Mouse (Mus musculus) embryonic facial prominence, embryonic 15.5 days (tissue): Measurements from ENCODE around the gene Acot11. TPM values are rescaled to one million over a fixed set of nuclear protein-coding genes. Genes with fewer than 3 reads are reported as not detected.

Experiments used
- ATAC-seq: fragments of 200-750 bp; cut with Nextera tagmentation; 2 replicates; pipeline ENCODE4 v1.8.0; 2017; ENCODE audit warnings: low read depth, moderate TSS enrichment; ENCODE audit not compliant: insufficient number of reproducible peaks, low FRiP score, low TSS enrichment
- H3K27ac ChIP-seq: fragments of 300-500 bp; sonication (generic); replicated peaks from 2 replicates; pipeline ENCODE4 v1.5.1; 2015; ENCODE audit warnings: mild to moderate bottlenecking, inconsistent platforms
- H3K27me3 ChIP-seq: fragments of 300-500 bp; sonication (generic); 2 replicates; pipeline ENCODE4 v1.6.1; 2015; ENCODE audit warnings: inconsistent platforms
- H3K36me3 ChIP-seq: fragments of 300-500 bp; sonication (generic); 2 replicates; pipeline ENCODE4 v1.6.1; 2015; ENCODE audit warnings: mild to moderate bottlenecking, inconsistent platforms
- H3K4me1 ChIP-seq: fragments of 300-500 bp; sonication (generic); 2 replicates; pipeline ENCODE4 v1.6.1; 2015; ENCODE audit warnings: inconsistent platforms
- H3K4me2 ChIP-seq: fragments of 300-500 bp; sonication (generic); replicated peaks from 2 replicates; pipeline ENCODE4 v1.6.1; 2015; ENCODE audit warnings: mild to moderate bottlenecking, inconsistent platforms
- H3K4me3 ChIP-seq: fragments of 300-500 bp; sonication (generic); replicated peaks from 2 replicates; pipeline ENCODE4 v1.5.1; 2015; ENCODE audit warnings: mild to moderate bottlenecking, inconsistent platforms
- H3K9ac ChIP-seq: fragments of 300-500 bp; sonication (generic); 2 replicates; pipeline ENCODE4 v1.6.1; 2015; ENCODE audit warnings: inconsistent platforms
- H3K9me3 ChIP-seq: fragments of 300-500 bp; sonication (generic); replicated peaks from 2 replicates; pipeline ENCODE4 v1.6.1; 2016; ENCODE audit warnings: inconsistent platforms
- WGBS: fragments of 180-500 bp; shearing (Covaris S2); methylation state at CpG from one replicate; pipeline ENCODE4 v1.1.7; 2015; 5-methylcytosine and 5-hydroxymethylcytosine counted together
- polyA plus RNA-seq: library from polyadenylated mRNA; unstranded; fragments of >200 nt; fragmentation: Nextera tagmentation; extraction: Ambion mirVana; gene quantifications from 2 replicates; pipeline ENCODE4 v1.2.1, GENCODE M21; 2015

Gene Acot11
- polyA plus RNA-seq, 1 experiment from 2014 or later, result 3.0 TPM

- peak overlapping the region; percentile 100 for H3K27ac ChIP-seq
- WGBS, result 0% methylated on average over 16 of the region's 18 CpGs
- H3K27me3 ChIP-seq, result no peaks in the 10 kb centered on the region
- H3K9ac ChIP-seq, result no peak overlapping the region
- no peaks in the 10 kb centered on the region for H3K36me3 ChIP-seq
- peak overlapping the region; percentile 99 for H3K4me2 ChIP-seq
- H3K4me1 ChIP-seq, result peaks cover 57% of the 10 kb centered on the region
- H3K4me3 ChIP-seq, result peak overlapping the region; percentile 28
- no peaks in the 10 kb centered on the region for H3K9me3 ChIP-seq
- no peak for ATAC-seq
These were observed 33.2 kb upstream of the Acot11 start for GRCm38 (mm10) chr4:106837964-106838363.

GRCm38 (mm10) chr4:106837425-106837824, 32.6 kb upstream of the Acot11 start:
- H3K4me2 ChIP-seq, result peak overlapping the region; percentile 99
- no peak for ATAC-seq
- H3K9ac ChIP-seq, result no peak overlapping the region
- 11% methylated on average over 9 of the region's 9 CpGs for WGBS
- H3K4me1 ChIP-seq, result peaks cover 52% of the 10 kb centered on the region
- 0 out of 2 replicates have a peak overlapping the region, but pooled peaks have one; percentile 100 for H3K27ac ChIP-seq
- H3K4me3 ChIP-seq, result peak overlapping the region; percentile 28
- no peaks in the 10 kb centered on the region for H3K36me3 ChIP-seq
- no peaks in the 10 kb centered on the region for H3K9me3 ChIP-seq
- no peaks in the 10 kb centered on the region for H3K27me3 ChIP-seq

DNA sequence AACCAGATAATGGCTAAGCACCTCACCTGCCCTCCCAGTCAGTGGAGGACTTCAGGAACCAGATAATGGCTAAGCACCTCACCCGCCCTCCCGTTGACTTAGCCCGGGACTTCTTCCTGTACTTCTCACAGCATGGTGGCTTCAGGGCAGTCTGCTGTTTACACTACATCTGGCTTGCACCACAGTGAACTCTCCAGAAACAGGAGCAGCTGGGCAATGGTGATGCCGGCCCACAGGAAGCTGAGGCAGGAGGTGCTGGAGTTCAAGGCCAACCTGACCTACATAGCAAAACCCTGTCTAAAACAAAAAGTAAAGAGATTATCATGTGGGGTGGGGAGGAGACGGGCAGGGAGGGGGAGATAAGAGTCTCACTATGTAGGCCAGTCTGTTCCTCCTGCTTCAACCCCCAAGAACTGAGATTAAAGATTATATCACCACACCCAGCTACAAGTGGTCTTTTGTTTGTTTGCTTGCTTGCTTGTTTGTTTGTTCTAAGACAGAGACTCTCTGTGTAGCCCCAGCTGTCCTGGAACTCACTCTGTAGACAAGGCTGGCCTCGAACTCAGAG, 25.8 kb upstream of the Acot11 start:
- WGBS, result 63% methylated on average over 6 of the region's 6 CpGs
- Histone ChIP-seq H3K9me3 (no peaks in the 10 kb centered on the region), H3K27ac (no peak overlapping the region), H3K9ac (no peak overlapping the region), H3K36me3 (no peaks in the 10 kb centered on the region), H3K27me3 (no peaks in the 10 kb centered on the region), H3K4me2 (no peak overlapping the region), H3K4me1 (peaks cover 41% of the 10 kb centered on the region), H3K4me3 (no peak overlapping the region)
- ATAC-seq, result no peak

DNA sequence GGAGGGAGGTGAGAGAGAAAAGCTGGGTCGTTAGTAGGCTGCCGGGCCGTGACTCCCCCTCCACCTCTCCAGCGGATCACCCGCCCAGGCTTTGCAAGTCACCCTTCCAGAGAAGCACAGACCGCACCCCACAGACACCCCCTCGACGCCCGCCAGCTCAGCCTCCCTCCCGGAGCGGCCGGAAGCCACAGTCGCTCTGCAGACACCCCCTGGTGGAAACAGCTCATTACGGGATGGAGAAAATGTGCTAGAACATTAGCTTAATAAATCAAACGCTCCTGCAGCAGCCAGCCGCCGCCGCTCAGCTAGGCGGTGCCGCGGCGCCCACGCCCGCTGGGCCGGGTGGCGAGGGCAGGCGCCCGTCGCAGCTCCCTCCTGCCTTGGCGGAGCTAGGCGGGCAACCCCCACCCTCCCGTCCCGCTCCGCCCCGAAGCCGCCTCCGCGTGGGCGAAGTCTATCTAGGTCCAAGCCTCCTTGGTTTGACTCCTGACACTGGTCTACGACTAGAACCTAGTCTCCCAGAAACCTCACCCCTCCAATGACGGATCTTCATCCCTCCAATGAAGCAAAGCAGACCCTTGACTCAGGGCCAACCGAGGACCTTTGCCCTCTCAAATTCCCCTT, 23.1 kb upstream of the Acot11 start:
- peak; percentile 86 for ATAC-seq
- Histone ChIP-seq H3K9ac (peak overlapping the region; percentile 21), H3K36me3 (no peaks in the 10 kb centered on the region), H3K27ac (peak overlapping the region; percentile 86), H3K4me3 (peak overlapping the region; percentile 41), H3K4me1 (peaks cover 52% of the 10 kb centered on the region), H3K9me3 (no peaks in the 10 kb centered on the region), H3K27me3 (no peaks in the 10 kb centered on the region), H3K4me2 (peak overlapping the region; percentile 57)
- under 1% methylated on average over 42 of the region's 42 CpGs for WGBS

- WGBS, result 23% methylated on average over 5 of the region's 5 CpGs
- Histone ChIP-seq H3K9me3 (no peaks in the 10 kb centered on the region), H3K9ac (no peak overlapping the region), H3K4me3 (no peak overlapping the region), H3K27ac (peak overlapping the region; percentile 72), H3K4me1 (peaks cover 52% of the 10 kb centered on the region), H3K4me2 (no peak overlapping the region), H3K36me3 (no peaks in the 10 kb centered on the region), H3K27me3 (no peaks in the 10 kb centered on the region)
- ATAC-seq, result 0 out of 2 replicates have a peak, but pooled peaks have one; percentile 20
These were observed 20.4 kb upstream of the Acot11 start for GRCm38 (mm10) chr4:106825229-106825628.

DNA sequence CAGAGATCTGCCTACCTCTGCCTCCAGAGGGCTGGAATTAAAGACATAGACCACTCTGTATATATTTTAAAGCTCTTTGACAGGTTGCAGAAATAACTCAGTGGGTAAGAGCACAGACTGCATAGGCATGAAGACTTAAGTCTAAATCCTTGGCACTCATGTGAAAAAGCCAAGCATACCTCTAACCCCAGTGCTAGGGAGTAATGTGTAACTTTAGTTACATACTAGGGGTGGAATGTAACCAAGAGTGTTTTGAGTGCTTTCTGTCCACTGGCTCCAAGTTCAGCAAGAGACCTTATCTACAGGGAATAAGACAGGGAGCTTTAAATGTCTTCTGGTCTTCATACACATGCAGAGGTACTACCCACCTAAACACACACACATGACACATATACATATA, 14.6 kb upstream of the Acot11 start:
- H3K9me3 ChIP-seq, result no peaks in the 10 kb centered on the region
- H3K27ac ChIP-seq, result no peak overlapping the region
- H3K9ac ChIP-seq, result no peak overlapping the region
- H3K36me3 ChIP-seq, result no peaks in the 10 kb centered on the region
- no peaks in the 10 kb centered on the region for H3K27me3 ChIP-seq
- peaks cover 4% of the 10 kb centered on the region for H3K4me1 ChIP-seq
- no peak for ATAC-seq
- H3K4me3 ChIP-seq, result no peak overlapping the region
- H3K4me2 ChIP-seq, result no peak overlapping the region

DNA sequence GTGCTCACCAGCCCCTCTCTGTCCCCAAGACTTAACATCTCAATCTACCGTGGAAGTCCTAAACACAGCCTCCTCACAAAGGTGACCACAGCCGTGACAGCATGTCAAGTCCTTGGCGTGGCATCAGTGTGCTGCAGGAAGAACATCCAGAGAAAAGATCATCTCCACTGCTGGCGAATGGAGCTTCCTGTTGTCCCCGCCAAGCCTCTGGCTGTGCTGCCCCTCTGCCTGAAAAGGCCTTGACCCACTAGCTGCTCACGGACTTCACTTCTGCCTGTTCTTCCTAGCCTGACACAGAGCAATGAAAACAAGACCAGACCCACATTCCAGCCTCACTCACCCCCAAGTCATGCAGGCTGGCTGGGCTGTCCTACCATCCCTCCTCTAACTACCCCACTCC, 13.5 kb upstream of the Acot11 start:
- H3K9me3 ChIP-seq, result no peaks in the 10 kb centered on the region
- ATAC-seq, result no peak
- 70% methylated on average over 6 of the region's 6 CpGs for WGBS
- no peak overlapping the region for H3K4me2 ChIP-seq
- H3K27ac ChIP-seq, result no peak overlapping the region
- no peak overlapping the region for H3K4me3 ChIP-seq
- H3K9ac ChIP-seq, result no peak overlapping the region
- no peaks in the 10 kb centered on the region for H3K27me3 ChIP-seq
- H3K4me1 ChIP-seq, result peaks cover 4% of the 10 kb centered on the region
- H3K36me3 ChIP-seq, result no peaks in the 10 kb centered on the region

DNA sequence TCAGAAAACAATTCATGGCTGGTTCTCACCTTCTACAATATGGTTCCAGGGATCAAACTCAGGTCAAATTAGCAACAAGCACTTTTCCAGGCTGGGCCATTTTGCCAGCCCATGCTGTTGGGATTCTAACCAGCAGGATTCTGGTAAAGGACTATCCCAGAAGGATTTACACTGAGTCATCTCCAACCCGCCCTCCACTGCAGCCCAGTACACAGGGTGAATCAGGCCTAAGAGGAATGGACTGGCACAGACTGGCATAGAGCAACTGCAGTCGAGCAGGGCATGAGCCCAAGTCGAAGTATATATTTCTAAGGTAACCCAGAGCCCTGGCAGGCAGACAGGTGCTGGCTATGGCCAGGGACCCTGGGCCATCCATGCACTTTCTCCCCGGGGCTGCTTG, 12.2 kb upstream of the Acot11 start:
- Histone ChIP-seq H3K36me3 (no peaks in the 10 kb centered on the region), H3K9ac (no peak overlapping the region), H3K4me3 (no peak overlapping the region), H3K4me2 (no peak overlapping the region), H3K9me3 (no peaks in the 10 kb centered on the region), H3K4me1 (peaks cover 4% of the 10 kb centered on the region), H3K27me3 (no peaks in the 10 kb centered on the region), H3K27ac (no peak overlapping the region)
- ATAC-seq, result no peak
- WGBS, result 92% methylated on average over 4 of the region's 4 CpGs

DNA sequence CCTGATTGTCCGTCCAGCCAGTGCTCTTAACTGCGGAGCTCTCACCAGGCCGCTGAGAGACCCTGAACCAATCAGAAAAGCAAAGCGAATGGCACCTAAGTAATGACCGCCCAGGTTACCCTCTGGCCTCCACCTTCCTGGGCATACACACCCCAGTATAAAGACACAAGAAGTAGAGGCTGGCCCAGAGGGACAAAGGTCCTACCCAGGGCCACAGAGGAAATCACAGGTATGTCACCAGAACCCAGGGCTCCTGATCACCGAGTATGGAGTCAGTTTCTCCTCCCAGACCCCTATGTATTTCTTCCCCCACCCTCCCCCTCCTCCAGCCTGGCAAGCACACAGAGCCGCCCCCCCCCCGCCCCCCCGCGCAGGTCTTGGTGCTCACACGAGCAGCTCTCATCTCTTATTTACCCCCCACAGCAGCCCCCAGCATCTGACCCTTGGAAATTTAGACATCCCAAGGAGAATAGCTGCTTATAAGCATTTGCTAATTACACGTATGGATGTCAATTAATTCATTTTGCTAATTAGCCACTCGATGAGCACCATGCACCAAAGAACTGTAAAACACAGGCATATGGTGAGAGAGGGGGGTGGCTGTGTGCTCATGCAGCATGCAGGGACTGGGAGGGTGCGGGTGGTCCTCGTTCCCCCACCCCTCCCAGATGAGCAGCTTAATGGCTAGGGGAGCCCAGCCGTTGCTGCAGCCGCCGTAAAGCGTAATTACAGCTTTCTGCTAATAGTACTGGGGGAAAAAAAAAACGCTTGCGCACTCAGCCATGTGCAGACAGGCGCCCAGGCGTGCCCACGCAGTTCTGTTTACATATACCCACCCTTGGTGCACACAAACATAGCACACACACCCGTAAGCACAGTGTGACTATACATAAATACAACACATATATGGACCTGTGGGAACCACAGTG, 10.9 kb upstream of the Acot11 start:
- H3K4me2 ChIP-seq, result no peak overlapping the region
- no peak overlapping the region for H3K4me3 ChIP-seq
- no peaks in the 10 kb centered on the region for H3K9me3 ChIP-seq
- H3K4me1 ChIP-seq, result peaks cover 4% of the 10 kb centered on the region
- 48% methylated on average over 25 of the region's 25 CpGs for WGBS
- H3K27ac ChIP-seq, result no peak overlapping the region
- no peaks in the 10 kb centered on the region for H3K27me3 ChIP-seq
- peak; percentile 53; the same call in 1 of the 2 replicates for ATAC-seq
- H3K36me3 ChIP-seq, result no peaks in the 10 kb centered on the region
- no peak overlapping the region for H3K9ac ChIP-seq

GRCm38 (mm10) chr4:106811162-106811561, 6.4 kb upstream of the Acot11 start:
- ATAC-seq, result no peak
- peaks cover 4% of the 10 kb centered on the region for H3K4me1 ChIP-seq
- no peak overlapping the region for H3K4me2 ChIP-seq
- WGBS, result 95% methylated on average over 8 of the region's 8 CpGs
- no peaks in the 10 kb centered on the region for H3K9me3 ChIP-seq
- no peaks in the 10 kb centered on the region for H3K36me3 ChIP-seq
- H3K27ac ChIP-seq, result no peak overlapping the region
- H3K4me3 ChIP-seq, result no peak overlapping the region
- no peak overlapping the region for H3K9ac ChIP-seq
- H3K27me3 ChIP-seq, result no peaks in the 10 kb centered on the region

DNA sequence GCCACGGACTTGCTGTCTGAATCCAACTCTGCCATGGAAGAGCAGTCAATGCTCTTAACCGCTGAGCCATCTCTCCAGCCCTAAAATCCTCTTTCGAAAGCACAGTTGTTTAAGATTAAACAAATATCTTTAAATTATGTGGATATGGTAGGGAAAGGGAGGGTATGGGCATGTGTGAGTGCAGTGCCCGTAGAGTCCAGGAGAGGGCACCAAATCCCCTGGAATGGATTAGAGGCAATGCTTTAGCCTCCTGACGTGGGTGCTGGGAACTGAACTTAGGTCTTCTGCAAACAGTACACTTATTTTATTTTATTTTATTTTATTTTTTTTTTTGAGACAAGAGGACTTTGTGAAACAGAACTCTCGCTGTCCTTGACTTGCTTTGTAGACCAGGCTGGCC, 5.2 kb upstream of the Acot11 start:
- Histone ChIP-seq H3K27me3 (no peaks in the 10 kb centered on the region), H3K9me3 (no peaks in the 10 kb centered on the region), H3K4me3 (no peak overlapping the region), H3K9ac (no peak overlapping the region), H3K4me1 (peaks cover 2% of the 10 kb centered on the region; the same call in 1 of the 2 replicates), H3K4me2 (no peak overlapping the region), H3K36me3 (no peaks in the 10 kb centered on the region), H3K27ac (no peak overlapping the region)
- 91% methylated on average over 6 of the region's 6 CpGs for WGBS
- no peak for ATAC-seq
